Mouse (Mus musculus) kidney, embryonic 15.5 days (tissue): ENCODE data around the gene Elf2. TPM values are rescaled to one million over a fixed set of nuclear protein-coding genes. Genes with fewer than 3 reads are reported as not detected.

Experiments used
- ATAC-seq: fragments of 200-750 bp; cut with Nextera tagmentation; replicated peaks from 2 replicates; pipeline ENCODE4 v1.8.0; 2017; ENCODE audit warnings: moderate TSS enrichment; ENCODE audit not compliant: low FRiP score
- H3K27ac ChIP-seq: fragments of 300-500 bp; sonication (generic); 2 replicates; pipeline ENCODE4 v1.5.1; 2015; ENCODE audit warnings: mild to moderate bottlenecking, inconsistent platforms
- H3K27me3 ChIP-seq: fragments of 300-500 bp; sonication (generic); 2 replicates; pipeline ENCODE4 v1.6.1; 2015; ENCODE audit warnings: inconsistent platforms
- H3K36me3 ChIP-seq: fragments of 300-500 bp; sonication (generic); 2 replicates; pipeline ENCODE4 v1.6.1; 2015; ENCODE audit warnings: inconsistent platforms
- H3K4me1 ChIP-seq: fragments of 300-500 bp; sonication (generic); 2 replicates; pipeline ENCODE4 v1.6.1; 2015; ENCODE audit warnings: inconsistent platforms
- H3K4me2 ChIP-seq: fragments of 300-500 bp; sonication (generic); 2 replicates; pipeline ENCODE4 v1.6.1; 2015; ENCODE audit warnings: moderate library complexity, mild to moderate bottlenecking, inconsistent platforms
- H3K4me3 ChIP-seq: fragments of 300-500 bp; sonication (generic); replicated peaks from 2 replicates; pipeline ENCODE4 v1.5.1; 2015; ENCODE audit warnings: mild to moderate bottlenecking, inconsistent platforms
- H3K9ac ChIP-seq: fragments of 300-500 bp; sonication (generic); 2 replicates; pipeline ENCODE4 v1.6.1; 2015; ENCODE audit warnings: mild to moderate bottlenecking, inconsistent platforms
- H3K9me3 ChIP-seq: fragments of 300-500 bp; sonication (generic); replicated peaks from 2 replicates; pipeline ENCODE4 v1.6.1; 2016; ENCODE audit warnings: inconsistent platforms
- WGBS: fragments of 180-500 bp; shearing (Covaris S2); methylation state at CpG from one replicate; pipeline ENCODE4 v1.1.7; 2015; ENCODE audit warnings: mixed read lengths; 5-methylcytosine and 5-hydroxymethylcytosine counted together
- polyA plus RNA-seq: library from polyadenylated mRNA; unstranded; fragments of >200 nt; fragmentation: Nextera tagmentation; extraction: Ambion mirVana; gene quantifications from 2 replicates; pipeline ENCODE4 v1.2.1, GENCODE M21; 2015

Elf2 gene
- polyA plus RNA-seq, 1 experiment from 2014 or later = 58.2 TPM

DNA sequence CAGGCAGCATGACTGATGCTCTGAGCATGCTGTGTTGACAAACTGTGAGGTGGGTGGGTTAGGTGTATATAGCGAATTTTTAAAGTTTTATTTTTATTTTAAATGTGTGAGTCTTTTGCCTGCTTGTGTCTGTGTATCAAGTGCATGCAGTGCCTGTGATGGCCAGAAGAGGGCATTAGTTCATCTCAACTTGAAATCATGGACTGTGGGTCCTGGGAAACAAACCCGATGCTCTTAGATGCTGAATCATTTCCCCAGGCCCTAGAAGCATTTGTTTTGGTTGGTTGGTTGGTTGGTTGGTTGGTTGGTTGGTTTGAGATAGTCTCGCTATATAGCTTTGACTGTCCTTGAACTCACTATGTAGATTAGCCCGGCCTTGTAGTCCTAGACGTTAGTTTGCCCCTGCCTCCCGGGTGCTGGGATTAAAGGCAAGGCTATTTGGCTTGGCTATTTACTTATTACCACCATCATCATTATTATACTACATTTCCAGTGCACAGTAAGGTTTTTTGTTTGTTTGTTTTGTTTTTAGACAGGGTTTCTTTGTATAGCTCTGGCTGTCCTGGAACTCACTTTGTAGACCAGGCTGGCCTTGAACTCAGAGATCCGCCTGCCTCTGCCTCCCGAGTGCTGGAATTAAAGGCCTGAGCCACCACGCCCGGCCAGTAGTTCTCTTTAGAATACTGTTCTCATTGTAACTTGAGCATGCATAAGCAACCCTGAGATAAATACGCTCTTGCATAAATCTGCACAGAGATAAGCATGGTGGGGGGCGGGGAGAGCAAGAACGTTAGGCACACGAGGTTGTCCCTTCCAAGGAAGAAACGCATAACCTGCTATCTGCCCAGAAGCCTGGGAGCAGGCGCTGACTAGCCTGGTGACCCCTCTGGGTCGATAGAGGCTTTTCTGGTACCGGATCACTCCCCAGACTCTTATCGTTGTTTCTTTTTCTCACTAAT, 35.1 kb upstream of the Elf2 start:
- no peak overlapping the region for H3K4me3 ChIP-seq
- no peaks in the 10 kb centered on the region for H3K36me3 ChIP-seq
- no peaks in the 10 kb centered on the region for H3K9me3 ChIP-seq
- H3K27ac ChIP-seq = no peak overlapping the region
- peaks cover 12% of the 10 kb centered on the region for H3K4me1 ChIP-seq
- H3K27me3 ChIP-seq = no peaks in the 10 kb centered on the region
- no peak for ATAC-seq
- WGBS = 83% methylated on average over 19 of the region's 19 CpGs
- H3K4me2 ChIP-seq = no peak overlapping the region
- H3K9ac ChIP-seq = no peak overlapping the region

GRCm38 (mm10) chr3:51373544-51373943, 33.1 kb upstream of the Elf2 start:
- H3K4me1 ChIP-seq = peaks cover 6% of the 10 kb centered on the region
- no peak for ATAC-seq
- H3K9ac ChIP-seq = no peak overlapping the region
- 79% methylated on average over 5 of the region's 5 CpGs for WGBS
- no peak overlapping the region for H3K27ac ChIP-seq
- no peaks in the 10 kb centered on the region for H3K9me3 ChIP-seq
- H3K4me2 ChIP-seq = no peak overlapping the region
- H3K36me3 ChIP-seq = no peaks in the 10 kb centered on the region
- no peaks in the 10 kb centered on the region for H3K27me3 ChIP-seq
- no peak overlapping the region for H3K4me3 ChIP-seq

DNA sequence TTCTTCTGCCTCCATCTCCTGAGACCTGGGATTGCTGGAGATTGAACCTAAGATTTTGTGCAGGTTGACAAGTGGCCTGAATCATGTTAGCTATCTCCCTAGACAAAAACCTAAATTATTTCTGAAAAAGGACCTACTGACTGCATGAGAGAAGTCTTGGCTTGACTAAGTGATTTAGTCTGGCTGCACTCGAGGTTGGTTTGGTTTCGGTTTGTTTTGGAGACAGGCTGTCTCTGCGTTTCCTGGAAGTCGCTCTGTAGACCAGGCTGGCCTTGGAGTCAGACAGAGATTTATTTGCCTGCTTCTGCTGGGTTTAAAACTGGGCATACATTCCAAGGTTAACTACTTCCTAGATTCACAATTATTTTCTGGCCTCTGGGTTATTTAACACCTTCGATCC, 32.4 kb upstream of the Elf2 start:
- Histone ChIP-seq H3K4me3 (no peak overlapping the region), H3K9me3 (no peaks in the 10 kb centered on the region), H3K27me3 (no peaks in the 10 kb centered on the region), H3K9ac (no peak overlapping the region), H3K4me1 (no peaks in the 10 kb centered on the region), H3K4me2 (no peak overlapping the region), H3K36me3 (no peaks in the 10 kb centered on the region), H3K27ac (no peak overlapping the region)
- no peak for ATAC-seq
- 48% methylated on average over 5 of the region's 5 CpGs for WGBS

- H3K4me2 ChIP-seq = no peak overlapping the region
- WGBS = 75% methylated on average over 2 of the region's 2 CpGs
- no peaks in the 10 kb centered on the region for H3K27me3 ChIP-seq
- no peaks in the 10 kb centered on the region for H3K36me3 ChIP-seq
- no peak for ATAC-seq
- no peaks in the 10 kb centered on the region for H3K4me1 ChIP-seq
- H3K9ac ChIP-seq = no peak overlapping the region
- no peaks in the 10 kb centered on the region for H3K9me3 ChIP-seq
- H3K4me3 ChIP-seq = no peak overlapping the region
- H3K27ac ChIP-seq = no peak overlapping the region
Observed at GRCm38 (mm10) chr3:51371826-51372225, 31.4 kb upstream of the Elf2 start.

DNA sequence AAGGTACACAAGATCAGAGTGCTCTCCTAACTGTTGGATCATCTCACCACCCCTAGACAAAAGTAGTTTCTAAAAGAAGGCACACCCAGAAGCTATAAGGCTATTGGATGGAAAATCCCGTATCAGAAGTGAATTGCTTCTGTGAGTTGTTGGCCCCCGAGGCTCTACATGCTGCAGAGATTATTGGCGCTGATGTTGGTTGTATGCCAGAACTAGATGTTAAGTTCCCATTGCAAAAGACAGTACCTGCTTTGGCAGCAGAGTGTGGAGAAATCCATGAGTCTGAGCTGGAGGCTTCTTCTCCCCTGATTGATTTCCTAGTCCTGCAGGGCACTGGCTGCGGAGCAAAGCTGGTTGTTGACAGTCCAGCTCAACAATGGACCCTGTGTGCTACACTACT, 27.5 kb upstream of the Elf2 start:
- 84% methylated on average over 4 of the region's 4 CpGs for WGBS
- Histone ChIP-seq H3K4me1 (peaks cover 10% of the 10 kb centered on the region), H3K4me2 (no peak overlapping the region), H3K27ac (no peak overlapping the region), H3K27me3 (peaks cover 10% of the 10 kb centered on the region), H3K9ac (no peak overlapping the region), H3K36me3 (no peaks in the 10 kb centered on the region), H3K4me3 (no peak overlapping the region), H3K9me3 (no peaks in the 10 kb centered on the region)
- ATAC-seq = no peak

GRCm38 (mm10) chr3:51366926-51367325, 26.5 kb upstream of the Elf2 start:
- WGBS = 78% methylated on average over 4 of the region's 4 CpGs
- H3K9ac ChIP-seq = no peak overlapping the region
- no peak overlapping the region for H3K4me2 ChIP-seq
- peaks cover 10% of the 10 kb centered on the region for H3K4me1 ChIP-seq
- peaks cover 10% of the 10 kb centered on the region for H3K27me3 ChIP-seq
- no peak overlapping the region for H3K27ac ChIP-seq
- no peaks in the 10 kb centered on the region for H3K36me3 ChIP-seq
- no peak overlapping the region for H3K4me3 ChIP-seq
- H3K9me3 ChIP-seq = no peaks in the 10 kb centered on the region
- ATAC-seq = no peak

- peaks cover 15% of the 10 kb centered on the region for H3K27me3 ChIP-seq
- H3K4me3 ChIP-seq = peak overlapping the region; percentile 52
- peak overlapping the region; percentile 91 for H3K4me2 ChIP-seq
- H3K27ac ChIP-seq = no peak overlapping the region
- peak overlapping the region; percentile 36; the same call in 1 of the 2 replicates for H3K9ac ChIP-seq
- WGBS = 12% methylated on average over 3 of the region's 3 CpGs
- peaks cover 21% of the 10 kb centered on the region for H3K4me1 ChIP-seq
- H3K36me3 ChIP-seq = no peaks in the 10 kb centered on the region
- no peak; the same call in 1 of the 2 replicates for ATAC-seq
- no peaks in the 10 kb centered on the region for H3K9me3 ChIP-seq
Observed at GRCm38 (mm10) chr3:51365517-51365882, 25.0 kb upstream of the Elf2 start.

DNA sequence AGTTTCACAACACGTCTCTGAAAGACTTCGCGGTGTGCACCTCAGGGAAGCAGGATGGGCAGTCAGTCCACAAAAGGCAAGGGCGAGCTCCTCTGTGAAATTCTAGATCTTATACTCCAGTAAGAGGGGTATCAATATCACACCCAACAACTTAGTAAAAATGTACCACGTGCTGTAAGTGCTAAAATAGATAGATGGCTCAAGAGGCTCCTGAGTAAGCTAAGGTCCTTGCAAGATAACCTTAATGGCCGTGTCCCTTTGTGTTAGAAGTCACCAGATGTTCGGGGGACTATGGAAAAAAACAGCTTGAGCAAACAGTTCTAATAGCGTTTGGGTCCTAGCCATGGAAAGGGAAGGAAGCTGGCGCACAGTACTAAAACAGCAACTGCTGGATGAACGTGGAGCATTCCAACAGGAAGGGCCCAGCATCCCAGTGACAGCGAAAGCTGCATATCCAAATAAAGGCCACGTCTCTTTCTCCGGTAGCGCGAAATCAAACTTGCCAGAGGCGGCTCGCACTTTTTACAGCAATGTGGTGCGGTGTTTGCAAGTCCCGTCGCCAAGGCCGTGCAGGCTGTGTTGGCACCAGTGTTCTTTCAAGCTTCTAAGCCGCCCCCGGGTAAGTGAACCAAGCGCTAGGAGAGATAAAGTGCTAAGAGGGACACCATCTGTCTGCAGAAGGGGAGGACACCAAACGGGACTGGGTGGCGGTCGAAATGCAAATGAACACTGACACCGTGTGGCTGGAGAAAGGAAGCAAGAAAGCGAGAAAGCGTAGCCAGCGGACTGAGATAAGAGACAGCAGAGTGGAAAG, 24.4 kb upstream of the Elf2 start:
- ATAC-seq = peak; percentile 88
- peaks cover 23% of the 10 kb centered on the region for H3K4me1 ChIP-seq
- H3K9ac ChIP-seq = peak overlapping the region; percentile 47
- no peaks in the 10 kb centered on the region for H3K9me3 ChIP-seq
- 4% methylated on average over 31 of the region's 31 CpGs for WGBS
- peak overlapping the region; percentile 52 for H3K4me3 ChIP-seq
- no peaks in the 10 kb centered on the region for H3K36me3 ChIP-seq
- peak overlapping the region; percentile 91 for H3K4me2 ChIP-seq
- peak overlapping the region; percentile 67 for H3K27ac ChIP-seq
- peaks cover 15% of the 10 kb centered on the region for H3K27me3 ChIP-seq

- no peak overlapping the region for H3K4me3 ChIP-seq
- peaks cover 38% of the 10 kb centered on the region for H3K4me1 ChIP-seq
- H3K4me2 ChIP-seq = peak overlapping the region; percentile 36
- H3K27ac ChIP-seq = no peak overlapping the region
- 0 out of 2 replicates have a peak, but pooled peaks have one; percentile 19 for ATAC-seq
- no peaks in the 10 kb centered on the region for H3K36me3 ChIP-seq
- no peaks in the 10 kb centered on the region for H3K9me3 ChIP-seq
- H3K27me3 ChIP-seq = peaks cover 15% of the 10 kb centered on the region
- H3K9ac ChIP-seq = no peak overlapping the region
- 25% methylated on average over 9 of the region's 9 CpGs for WGBS
Observed at GRCm38 (mm10) chr3:51361066-51361465, 20.6 kb upstream of the Elf2 start.

DNA sequence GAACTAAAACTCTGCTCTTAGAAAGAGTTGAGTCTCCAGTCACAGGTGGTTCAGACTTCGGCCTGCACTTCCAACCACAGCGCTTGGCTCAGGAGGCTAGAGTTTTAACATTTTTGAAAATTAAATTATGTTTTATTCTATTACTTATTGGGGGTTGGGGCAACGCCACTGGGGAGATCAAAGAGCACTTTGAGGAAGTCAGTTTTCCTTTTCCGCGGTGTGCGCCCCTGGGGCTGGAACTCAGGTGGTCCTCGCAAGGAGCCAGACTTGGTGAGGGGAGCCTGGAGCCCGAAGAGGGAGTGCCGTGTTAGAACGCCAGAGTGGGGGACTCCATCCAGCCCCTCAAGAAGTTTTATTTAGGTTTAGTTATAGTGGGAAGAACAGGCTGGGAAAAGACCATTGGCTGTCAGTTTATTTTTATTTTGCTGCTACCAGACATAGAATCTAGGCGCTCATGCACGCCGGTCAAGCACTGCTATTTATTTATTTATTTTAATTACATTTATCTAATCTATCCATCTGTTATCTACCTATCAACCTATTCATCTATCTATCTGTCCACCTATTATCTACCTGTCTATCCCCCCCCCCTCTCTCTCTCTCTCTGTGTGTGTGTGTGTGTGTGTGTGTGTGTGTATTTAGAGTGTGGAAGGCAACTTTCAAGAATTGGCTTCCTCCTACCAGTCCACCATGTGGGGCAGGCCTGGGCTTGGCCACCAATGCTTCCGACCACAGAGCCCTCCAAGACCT, 19.3 kb upstream of the Elf2 start:
- peaks cover 30% of the 10 kb centered on the region for H3K4me1 ChIP-seq
- H3K27ac ChIP-seq = no peak overlapping the region
- peak overlapping the region; percentile 93 for H3K4me2 ChIP-seq
- H3K4me3 ChIP-seq = peak overlapping the region; percentile 72
- H3K9me3 ChIP-seq = no peaks in the 10 kb centered on the region
- H3K9ac ChIP-seq = no peak overlapping the region; the same call in 1 of the 2 replicates
- 25% methylated on average over 14 of the region's 14 CpGs for WGBS
- H3K36me3 ChIP-seq = no peaks in the 10 kb centered on the region
- peaks cover 15% of the 10 kb centered on the region for H3K27me3 ChIP-seq
- ATAC-seq = no peak

DNA sequence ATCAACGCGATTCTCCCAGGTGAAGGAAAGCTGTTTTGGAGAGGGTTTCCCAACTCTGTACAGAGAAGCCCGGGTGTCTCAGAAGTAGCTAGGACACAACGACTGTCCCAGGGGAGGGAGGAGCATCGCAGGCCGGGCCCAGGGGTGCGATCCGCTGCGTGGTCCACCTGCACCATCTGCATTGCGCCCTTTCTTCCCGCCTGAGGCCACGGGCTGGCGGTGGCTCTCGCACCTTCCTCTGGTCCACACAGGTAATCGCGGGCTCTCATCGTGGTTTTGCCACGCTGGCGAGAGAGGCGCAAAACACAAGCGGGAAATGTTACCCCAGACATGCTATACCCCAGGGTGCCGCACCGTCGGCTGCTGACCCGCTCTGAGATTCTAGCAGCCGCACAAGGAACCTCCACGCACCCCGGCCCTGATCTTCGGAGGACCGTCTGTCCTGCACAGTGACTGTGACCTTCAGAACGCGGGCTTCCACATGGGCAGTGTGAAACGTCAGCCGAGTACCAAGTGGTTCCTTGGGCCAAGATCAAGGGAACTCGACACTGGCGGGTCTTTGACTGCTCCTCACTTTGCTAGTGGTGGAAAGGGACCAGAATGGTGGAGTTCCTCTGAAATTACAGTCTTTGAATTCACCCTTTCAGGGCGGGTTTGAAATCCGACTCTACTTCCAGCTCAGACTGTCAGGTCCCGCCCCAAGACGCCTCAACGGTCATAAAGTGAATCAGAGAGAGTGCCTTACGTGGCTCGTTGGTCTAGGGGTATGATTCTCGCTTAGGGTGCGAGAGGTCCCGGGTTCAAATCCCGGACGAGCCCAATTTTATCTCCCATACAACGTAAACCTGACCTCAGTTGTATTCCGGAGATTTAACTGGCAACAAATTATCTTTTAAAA, 18.4 kb upstream of the Elf2 start:
- under 1% methylated on average over 50 of the region's 50 CpGs for WGBS
- ATAC-seq = peak; percentile 82
- H3K9me3 ChIP-seq = no peaks in the 10 kb centered on the region; the same call in 1 of the 2 replicates
- peaks cover 9% of the 10 kb centered on the region for H3K27me3 ChIP-seq
- H3K4me2 ChIP-seq = peak overlapping the region; percentile 93
- H3K4me1 ChIP-seq = peaks cover 27% of the 10 kb centered on the region
- peak overlapping the region; percentile 72 for H3K4me3 ChIP-seq
- H3K27ac ChIP-seq = peak overlapping the region; percentile 75
- H3K9ac ChIP-seq = peak overlapping the region; percentile 66
- H3K36me3 ChIP-seq = no peaks in the 10 kb centered on the region
